Mouse (Mus musculus) liver, embryonic 14.5 days (tissue): ENCODE data around the gene Sept11. TPM values are rescaled to one million over a fixed set of nuclear protein-coding genes. Genes with fewer than 3 reads are reported as not detected.

Source experiments
- ATAC-seq: fragments of 200-750 bp; cut with Nextera tagmentation; 2 replicates; pipeline ENCODE4 v1.8.0; 2017; ENCODE audit warnings: moderate number of reproducible peaks, mild to moderate bottlenecking, moderate library complexity; ENCODE audit not compliant: insufficient read depth
- DNase-seq, 3 experiments: peaks; one replicate each; pipeline ENCODE4 v3.0.0-alpha.2; 2012 to 2013; ENCODE audit warnings: low read depth in 3 of 3, low spot score in 3 of 3
- H3K27ac ChIP-seq: fragments of 300-500 bp; sonication (generic); 2 replicates; pipeline ENCODE4 v1.5.1; 2014; ENCODE audit warnings: moderate library complexity, mild to moderate bottlenecking, control low read depth, inconsistent platforms
- H3K27me3 ChIP-seq: fragments of 300-500 bp; sonication (generic); 2 replicates; pipeline ENCODE4 v1.6.1; 2014; ENCODE audit warnings: mild to moderate bottlenecking, low read length, moderate library complexity; ENCODE audit not compliant: control insufficient read depth, insufficient read depth
- H3K36me3 ChIP-seq: fragments of 300-500 bp; sonication (generic); replicated peaks from 2 replicates; pipeline ENCODE4 v1.6.1; 2014; ENCODE audit warnings: low read depth; ENCODE audit not compliant: control insufficient read depth, insufficient read depth
- H3K4me1 ChIP-seq, 2 experiments: fragments of 200-500 bp in 1 of 2; fragments of 300-500 bp in 1 of 2; sonication (generic) in 1 of 2; replicated peaks; 2 replicates each; pipeline ENCODE4 v1.6.1; 2012 to 2014; ENCODE audit warnings: antibody characterized with exemption in 1 of 2, inconsistent platforms in 1 of 2, low read length in 1 of 2; ENCODE audit not compliant: control insufficient read depth in 2 of 2, insufficient read depth in 2 of 2
- H3K4me2 ChIP-seq: fragments of 300-500 bp; sonication (generic); 2 replicates; pipeline ENCODE4 v1.6.1; 2014; ENCODE audit warnings: low read depth, mild to moderate bottlenecking, control low read depth, moderate library complexity
- H3K4me3 ChIP-seq, 2 experiments: fragments of 200-500 bp in 1 of 2; fragments of 300-500 bp in 1 of 2; sonication (generic) in 1 of 2; 2 replicates each; pipeline ENCODE4 v1.5.1; 2012 to 2014; ENCODE audit warnings: low read depth in 2 of 2, low read length in 2 of 2, mild to moderate bottlenecking in 2 of 2, control low read depth in 1 of 2, inconsistent platforms in 1 of 2, moderate library complexity in 1 of 2; ENCODE audit not compliant: insufficient read depth in 1 of 2
- H3K9ac ChIP-seq: fragments of 300-500 bp; sonication (generic); replicated peaks from 2 replicates; pipeline ENCODE4 v1.6.1; 2014; ENCODE audit warnings: mild to moderate bottlenecking, control low read depth, moderate library complexity
- H3K9me3 ChIP-seq: fragments of 300-500 bp; sonication (generic); 2 replicates; pipeline ENCODE4 v1.6.1; 2016; ENCODE audit warnings: low read length, mixed read lengths; ENCODE audit not compliant: control insufficient read depth
- CTCF ChIP-seq: IDR thresholded peaks from 2 replicates; pipeline ENCODE4 v1.5.1; 2016; ENCODE audit warnings: antibody characterized with exemption, low read depth, control low read depth
- EP300 ChIP-seq: IDR thresholded peaks from 2 replicates; pipeline ENCODE4 v1.6.1; 2016; ENCODE audit warnings: antibody characterized with exemption, low read depth
- WGBS: fragments of 180-500 bp; shearing (Covaris S2); extraction: QIAGEN DNeasy Blood & Tissue Kit; methylation state at CpG from one replicate; pipeline ENCODE4 v1.1.7; 2014; ENCODE audit not compliant: insufficient replicate concordance; 5-methylcytosine and 5-hydroxymethylcytosine counted together
- polyA plus RNA-seq, 2 experiments: library from polyadenylated mRNA; depleted of rRNA in 1 of 2; stranded (reverse) in 1 of 2; unstranded in 1 of 2; fragments of >200 nt; fragmentation: Nextera tagmentation in 1 of 2; extraction: Ambion mirVana in 1 of 2; gene quantifications; 2 replicates each; pipeline versions ENCODE4 v1.2.1 to v1.2.3; 2012 to 2014

Gene Sept11
- polyA plus RNA-seq, 2 experiments, result 13.8 to 18.6 TPM

DNA sequence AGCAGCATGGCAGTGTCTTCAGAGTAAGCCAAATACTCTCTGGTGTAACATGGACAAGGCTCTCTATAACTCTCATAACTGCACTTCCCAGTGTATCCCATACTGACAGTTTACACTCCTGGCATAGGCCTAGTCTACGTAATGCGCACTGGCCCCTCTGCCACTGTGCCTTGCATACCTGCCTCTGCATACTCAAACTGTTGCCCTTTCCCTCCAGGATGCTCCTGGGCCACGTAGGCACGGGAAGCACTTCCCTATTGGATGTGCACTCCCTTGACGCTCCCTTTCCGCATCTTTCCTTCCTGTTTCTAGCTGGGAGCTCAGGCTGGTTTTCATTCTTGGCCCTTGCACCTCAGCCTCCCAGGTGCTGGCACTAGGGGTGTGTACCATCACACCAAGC lies 91.3 kb downstream of the Sept11 start:
- WGBS, result 87% methylated on average over 6 of the region's 6 CpGs
- DNase-seq (no peak), ATAC-seq (no peak)
- TF ChIP-seq EP300 (no peak), CTCF (no peak)
- peaks cover 39% of the 10 kb centered on the region for H3K36me3 ChIP-seq
- H3K4me2 ChIP-seq, result no peak overlapping the region
- H3K4me1 ChIP-seq, result no peaks in the 10 kb centered on the region
- H3K27ac ChIP-seq, result no peak overlapping the region
- no peaks in the 10 kb centered on the region for H3K27me3 ChIP-seq
- H3K4me3 ChIP-seq, result no peak overlapping the region
- H3K9ac ChIP-seq, result no peak overlapping the region
- no peaks in the 10 kb centered on the region for H3K9me3 ChIP-seq

DNA sequence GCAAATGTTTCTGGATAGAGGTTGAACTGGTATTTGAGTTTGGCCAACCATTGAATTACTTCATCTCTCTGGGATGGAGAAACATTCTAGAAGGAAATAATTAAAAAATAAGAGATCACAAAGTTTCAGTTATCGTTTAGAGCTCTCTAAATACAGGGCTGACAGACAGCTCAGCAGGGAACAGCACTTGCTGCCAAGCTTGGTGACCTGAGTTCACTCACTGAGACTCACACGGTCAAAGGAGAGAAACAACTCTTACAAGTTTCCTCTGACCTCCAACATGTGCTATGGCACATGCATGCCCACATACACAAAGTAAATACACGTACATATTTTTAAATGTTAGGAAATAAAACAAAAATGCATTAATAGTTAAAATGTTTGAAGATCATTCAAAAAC lies 96.4 kb downstream of the Sept11 start:
- no peak overlapping the region for H3K9ac ChIP-seq
- no peak for TF ChIP-seq CTCF
- TF ChIP-seq EP300, result no peak
- 76% methylated on average over 3 of the region's 3 CpGs for whole genome bisulfite sequencing
- DNase-seq (no peak), ATAC-seq (no peak)
- H3K4me1 ChIP-seq, result no peaks in the 10 kb centered on the region
- H3K4me3 ChIP-seq, result no peak overlapping the region
- H3K4me2 ChIP-seq, result no peak overlapping the region
- no peaks in the 10 kb centered on the region for H3K27me3 ChIP-seq
- no peaks in the 10 kb centered on the region for H3K9me3 ChIP-seq
- no peak overlapping the region for H3K27ac ChIP-seq
- peaks cover 34% of the 10 kb centered on the region for H3K36me3 ChIP-seq

DNA sequence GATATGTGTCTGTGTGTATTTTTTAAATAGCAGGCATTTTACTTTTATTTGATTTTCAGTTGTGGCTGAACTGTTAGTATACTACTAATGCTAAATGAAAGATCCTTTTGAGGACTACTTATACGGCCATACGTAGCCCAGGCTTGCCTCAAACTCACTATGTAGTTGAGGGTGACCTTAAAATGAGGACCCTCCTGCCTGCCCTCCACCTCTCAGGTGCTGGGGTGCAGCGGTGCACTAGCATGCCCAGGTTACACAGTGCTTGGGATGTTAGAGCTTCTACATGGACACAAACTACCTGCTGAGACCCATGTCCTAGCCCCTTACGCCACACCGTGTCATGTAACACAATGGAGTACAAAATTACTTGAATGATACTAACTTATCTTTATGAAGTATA lies 97.2 kb downstream of the Sept11 start:
- Histone ChIP-seq H3K4me2 (no peak overlapping the region), H3K27ac (no peak overlapping the region), H3K27me3 (no peaks in the 10 kb centered on the region), H3K4me1 (no peaks in the 10 kb centered on the region), H3K9ac (no peak overlapping the region), H3K4me3 (no peak overlapping the region), H3K9me3 (no peaks in the 10 kb centered on the region), H3K36me3 (peaks cover 32% of the 10 kb centered on the region)
- 89% methylated on average over 5 of the region's 5 CpGs for WGBS
- ATAC-seq, result no peak
- no peak for DNase-seq
- TF ChIP-seq EP300 (no peak), CTCF (no peak)

DNA sequence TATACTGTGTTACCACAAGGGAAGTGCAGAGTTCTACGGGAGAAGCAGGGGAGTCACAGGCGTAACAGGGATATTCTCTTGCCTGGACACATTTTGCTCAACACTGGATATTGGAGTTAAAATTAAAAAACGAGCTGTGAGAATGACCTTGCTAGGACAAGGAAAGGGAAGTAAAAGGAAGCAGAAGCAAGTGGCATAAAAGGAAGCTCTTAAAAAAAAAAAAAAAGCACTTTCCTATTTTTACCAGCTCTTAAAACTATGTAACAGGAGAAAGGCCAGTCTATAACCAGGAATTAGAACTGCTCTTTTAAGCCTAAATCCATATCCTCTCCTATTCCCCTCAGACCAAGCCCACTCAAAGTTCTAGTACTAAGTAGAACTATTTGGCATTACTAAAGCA lies 105.0 kb downstream of the Sept11 start:
- TF ChIP-seq EP300 (no peak), CTCF (no peak)
- no peak overlapping the region for H3K4me2 ChIP-seq
- WGBS, result 69% methylated on average over 3 of the region's 3 CpGs
- no peak for DNase-seq
- no peak overlapping the region for H3K9ac ChIP-seq
- H3K36me3 ChIP-seq, result peaks cover 22% of the 10 kb centered on the region
- H3K4me3 ChIP-seq, result no peak overlapping the region
- no peak overlapping the region for H3K27ac ChIP-seq
- H3K4me1 ChIP-seq, result no peaks in the 10 kb centered on the region
- H3K27me3 ChIP-seq, result no peaks in the 10 kb centered on the region
- no peaks in the 10 kb centered on the region for H3K9me3 ChIP-seq
- no peak for ATAC-seq

DNA sequence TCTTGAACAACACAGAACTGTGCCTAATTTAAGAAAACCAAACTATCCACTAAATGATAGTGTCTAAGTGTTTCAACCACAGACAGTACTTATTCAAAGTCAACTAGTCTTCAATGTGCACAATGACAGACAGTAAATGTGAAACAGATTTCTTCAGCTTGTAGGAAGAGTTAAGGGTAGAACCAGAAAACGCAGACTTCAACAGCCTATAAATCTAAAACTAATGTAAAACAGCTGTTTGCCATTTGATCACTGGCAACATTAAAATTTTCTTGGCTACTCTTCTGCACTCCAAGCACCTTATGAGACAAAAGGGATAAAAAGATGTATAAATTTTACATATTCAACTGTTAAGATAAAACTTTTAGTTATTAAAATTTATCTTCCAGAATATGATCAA lies 107.9 kb downstream of the Sept11 start:
- no peaks in the 10 kb centered on the region for H3K27me3 ChIP-seq
- no peak overlapping the region for H3K4me2 ChIP-seq
- peaks cover 22% of the 10 kb centered on the region for H3K36me3 ChIP-seq
- 88% methylated on average over 1 of the region's 1 CpGs for WGBS
- no peak for ATAC-seq
- no peak overlapping the region for H3K4me3 ChIP-seq
- no peak overlapping the region for H3K9ac ChIP-seq
- TF ChIP-seq EP300, result no peak
- TF ChIP-seq CTCF, result no peak
- no peak overlapping the region for H3K27ac ChIP-seq
- H3K4me1 ChIP-seq, result peaks cover 0 to 6% of the 10 kb centered on the region in 2 experiments; a peak in 3 of 4 replicates
- H3K9me3 ChIP-seq, result no peaks in the 10 kb centered on the region
- no peak for DNase-seq
